Mouse (Mus musculus) embryonic fibroblast, embryonic 13.5 days (primary cell): Measurements from ENCODE around the gene Prdm10. TPM values are rescaled to one million over a fixed set of nuclear protein-coding genes. Genes with fewer than 3 reads are reported as not detected.

ENCODE experiments used
- H3K27ac ChIP-seq: 2 replicates; pipeline ENCODE4 v1.5.1; 2012; ENCODE audit warnings: low read length, control low read depth, inconsistent platforms; ENCODE audit not compliant: insufficient read depth
- H3K4me1 ChIP-seq: 2 replicates; pipeline ENCODE4 v1.6.1; 2011; ENCODE audit warnings: low read length; ENCODE audit not compliant: control insufficient read depth, insufficient read depth
- H3K4me3 ChIP-seq: 2 replicates; pipeline ENCODE4 v1.5.1; 2011; ENCODE audit warnings: mild to moderate bottlenecking, control low read depth, low read length; ENCODE audit not compliant: insufficient read depth
- CTCF ChIP-seq: IDR thresholded peaks from 2 replicates; pipeline ENCODE4 v1.5.1; 2011; ENCODE audit warnings: mild to moderate bottlenecking, control low read depth, low read length, moderate library complexity, borderline replicate concordance; ENCODE audit not compliant: insufficient read depth
- POLR2A ChIP-seq: IDR thresholded peaks from 2 replicates; pipeline ENCODE4 v1.6.1; 2011; ENCODE audit warnings: low read depth, mild to moderate bottlenecking, control low read depth, low read length, moderate library complexity
- polyA plus RNA-seq: library from polyadenylated mRNA; stranded (reverse); fragments of >200 nt; gene quantifications from 2 replicates; pipeline ENCODE4 v1.2.4, GENCODE M21; 2011; ENCODE audit warnings: low read depth; ENCODE audit not compliant: missing spikeins, insufficient read length

The Prdm10 gene
- polyA plus RNA-seq, 1 experiment: 6.4 TPM

GRCm38 (mm10) chr9:31430011-31430410, 149.7 kb downstream of the Prdm10 start:
- Histone ChIP-seq H3K4me1 (no peaks in the 10 kb centered on the region), H3K27ac (no peak overlapping the region), H3K4me3 (no peak overlapping the region)
- no peak for TF ChIP-seq POLR2A
- TF ChIP-seq CTCF: no peak

Other genes starting within 250 kb of the Prdm10 start
- gene Zbtb44, start 249.9 kb upstream of the Prdm10 start, polyA plus RNA-seq: 16.7 and 21.1 TPM in 2 replicates
- 1.1 and 1.2 TPM in 2 replicates for gene St14, start 148.7 kb upstream of the Prdm10 start, polyA plus RNA-seq
- gene Aplp2, start 68.7 kb upstream of the Prdm10 start, polyA plus RNA-seq: 289 and 305 TPM in 2 replicates
- gene Nfrkb, start 105.7 kb downstream of the Prdm10 start, polyA plus RNA-seq: 14.0 and 16.1 TPM in 2 replicates
- gene Tmem45b, start 183.9 kb downstream of the Prdm10 start, polyA plus RNA-seq: not detected in 2 replicates